Mouse (Mus musculus) testis, adult 2 months (tissue): ENCODE data around the gene Chrnd. TPM values are rescaled to one million over a fixed set of nuclear protein-coding genes. Genes with fewer than 3 reads are reported as not detected.

Source experiments
- H3K27ac ChIP-seq: fragments of 200-500 bp; 2 replicates; pipeline ENCODE4 v1.5.1; 2012; ENCODE audit warnings: low read depth, low read length; ENCODE audit not compliant: control insufficient read depth, insufficient read depth
- H3K27me3 ChIP-seq: fragments of 200-500 bp; 2 replicates; pipeline ENCODE4 v1.6.1; 2012; ENCODE audit warnings: mild to moderate bottlenecking, low read length, moderate library complexity; ENCODE audit not compliant: control insufficient read depth, insufficient read depth
- H3K36me3 ChIP-seq: fragments of 200-500 bp; 2 replicates; pipeline ENCODE4 v1.6.1; 2012; ENCODE audit warnings: mild to moderate bottlenecking, low read length; ENCODE audit not compliant: control insufficient read depth, insufficient read depth
- H3K4me1 ChIP-seq: fragments of 200-500 bp; 2 replicates; pipeline ENCODE4 v1.6.1; 2012; ENCODE audit warnings: low read length; ENCODE audit not compliant: control insufficient read depth, insufficient read depth
- H3K4me3 ChIP-seq: fragments of 200-500 bp; 2 replicates; pipeline ENCODE4 v1.5.1; 2012; ENCODE audit warnings: low read depth, mild to moderate bottlenecking, low read length, moderate library complexity, mixed read lengths; ENCODE audit not compliant: control insufficient read depth
- CTCF ChIP-seq: fragments of 200-500 bp; IDR thresholded peaks from 2 replicates; pipeline ENCODE4 v1.5.1; 2012; ENCODE audit warnings: low read depth, mild to moderate bottlenecking, inconsistent platforms, low read length, moderate library complexity; ENCODE audit not compliant: control insufficient read depth, insufficient read depth, insufficient replicate concordance
- POLR2A ChIP-seq: fragments of 200-500 bp; IDR thresholded peaks from 2 replicates; pipeline ENCODE4 v1.6.1; 2012; ENCODE audit warnings: low read depth, mild to moderate bottlenecking, inconsistent platforms, low read length, moderate library complexity; ENCODE audit not compliant: control insufficient read depth
- polyA plus RNA-seq: library from polyadenylated mRNA; depleted of rRNA; stranded (reverse); fragments of >200 nt; gene quantifications from 2 replicates; pipeline ENCODE4 v1.2.3, GENCODE M21; 2012; rRNA removed

Chrnd gene
- 0.02 and 0.08 TPM in 2 replicates for polyA plus RNA-seq

DNA sequence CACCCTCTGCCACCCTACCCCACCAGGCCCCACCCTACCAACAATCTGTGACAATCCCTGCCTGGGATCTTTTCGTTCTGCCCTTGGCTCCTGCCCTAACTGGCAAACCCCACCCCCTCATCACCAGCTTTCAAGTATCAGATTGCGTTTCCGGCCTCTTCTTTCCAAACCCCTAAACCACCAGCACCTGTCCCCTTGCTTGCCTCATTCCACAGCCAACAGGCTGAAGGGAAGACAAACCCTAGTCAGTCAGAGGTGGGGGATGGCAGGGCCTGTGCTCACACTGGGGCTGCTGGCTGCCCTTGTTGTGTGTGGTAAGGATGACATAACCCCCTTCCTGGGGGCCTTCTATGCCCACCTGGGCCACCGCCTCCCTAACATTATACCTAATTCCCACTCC, at the start of gene Chrnd:
Gene Chrnd, plus strand, starts transcription at position 179 of the 400 bp plus-strand sequence.
- H3K4me3 ChIP-seq: no peak within 1 kb of the TSS
- no peaks in the 10 kb centered on the region for H3K27me3 ChIP-seq
- TF ChIP-seq CTCF (no peak), POLR2A (no peak)
- no peak within 1 kb of the TSS for H3K27ac ChIP-seq
- no peaks in the 10 kb centered on the region for H3K36me3 ChIP-seq
- H3K4me1 ChIP-seq: peaks cover 17% of the 10 kb centered on the region

DNA sequence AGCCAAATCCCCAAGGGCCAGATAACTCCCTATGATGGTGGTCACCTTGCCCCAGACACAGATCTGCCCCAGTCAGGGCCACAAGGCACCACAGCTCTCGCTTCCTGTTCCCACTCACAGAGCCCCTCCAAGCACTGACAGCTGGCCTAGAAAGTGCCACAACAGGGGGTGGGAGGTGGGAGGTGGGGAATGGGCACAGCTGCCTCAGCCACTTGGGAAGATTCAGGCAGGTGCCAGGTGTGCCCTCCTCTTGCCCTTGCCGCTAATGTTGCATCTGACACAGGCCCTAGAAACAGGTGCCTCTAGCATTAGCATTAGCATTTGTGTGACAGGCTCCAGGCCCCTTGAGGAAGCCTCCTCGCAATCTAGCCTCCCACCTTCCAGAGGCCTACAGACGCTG, 48.9 kb upstream of the Chrnd start:
- Histone ChIP-seq H3K4me3 (no peak overlapping the region), H3K4me1 (no peaks in the 10 kb centered on the region), H3K27me3 (no peaks in the 10 kb centered on the region), H3K36me3 (no peaks in the 10 kb centered on the region), H3K27ac (no peak overlapping the region)
- no peak for TF ChIP-seq POLR2A
- TF ChIP-seq CTCF: no peak

DNA sequence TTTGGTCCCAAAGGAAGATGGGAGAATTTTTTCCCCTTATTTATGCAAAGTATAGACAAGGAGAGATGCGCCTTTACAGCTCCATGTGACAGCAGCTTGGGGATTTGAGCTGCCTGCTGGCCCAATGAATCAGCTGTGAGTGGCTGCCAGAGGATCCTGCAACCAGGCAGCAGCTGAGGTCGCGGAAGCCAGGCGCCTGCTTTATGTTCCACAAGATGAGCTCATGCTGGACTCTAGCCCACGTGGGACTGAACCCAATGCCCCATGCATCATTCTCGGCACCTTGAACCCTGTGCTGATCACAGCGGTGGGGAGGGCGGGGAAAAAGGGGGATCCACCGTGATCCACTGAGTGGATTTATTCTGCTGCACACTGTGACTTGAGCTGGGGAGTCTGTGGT, 48.0 kb upstream of the Chrnd start:
- H3K4me1 ChIP-seq: no peaks in the 10 kb centered on the region
- TF ChIP-seq CTCF (no peak), POLR2A (no peak)
- no peak overlapping the region for H3K27ac ChIP-seq
- no peak overlapping the region for H3K4me3 ChIP-seq
- H3K36me3 ChIP-seq: no peaks in the 10 kb centered on the region
- no peaks in the 10 kb centered on the region for H3K27me3 ChIP-seq

DNA sequence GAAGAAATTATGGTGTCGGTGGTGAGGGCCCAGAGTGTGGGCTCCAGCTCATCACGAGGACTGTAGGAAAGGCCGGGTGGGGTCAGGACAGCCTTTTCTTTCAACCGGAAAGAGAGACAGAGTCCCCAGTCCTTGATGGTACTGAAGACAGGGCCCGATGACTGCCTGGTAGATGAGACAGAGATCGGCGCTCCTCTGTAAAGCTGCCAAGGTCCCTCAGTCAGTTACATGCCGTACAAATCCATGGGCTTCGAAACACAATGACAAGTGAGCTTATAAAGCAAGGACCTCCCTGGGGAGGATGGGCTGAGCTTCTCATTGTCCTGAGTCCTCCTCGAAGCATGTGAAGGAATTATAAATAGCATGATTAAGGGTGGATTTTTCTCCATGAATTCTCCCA, 47.3 kb upstream of the Chrnd start:
- no peak overlapping the region for H3K27ac ChIP-seq
- no peaks in the 10 kb centered on the region for H3K4me1 ChIP-seq
- TF ChIP-seq POLR2A: no peak
- no peaks in the 10 kb centered on the region for H3K36me3 ChIP-seq
- H3K4me3 ChIP-seq: no peak overlapping the region
- no peaks in the 10 kb centered on the region for H3K27me3 ChIP-seq

DNA sequence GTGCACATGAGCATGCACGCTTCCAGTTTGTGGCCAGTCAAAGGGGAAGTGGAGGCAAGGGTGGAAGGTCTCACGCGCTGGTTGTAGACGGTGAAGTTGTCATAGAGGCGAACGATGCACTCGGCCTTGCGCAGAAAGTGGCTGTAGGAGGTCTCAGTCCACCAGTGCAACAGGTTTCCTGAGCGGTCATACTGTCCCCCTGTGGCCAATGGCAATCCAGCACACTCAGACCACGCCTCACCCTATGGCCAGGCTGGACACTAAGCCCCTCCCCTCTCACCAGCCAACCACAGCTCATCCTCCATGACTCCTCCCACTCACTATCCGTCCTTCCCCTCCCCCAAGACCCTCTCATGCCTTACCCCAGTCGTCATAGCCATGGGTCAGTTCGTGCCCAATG, 41.0 kb upstream of the Chrnd start:
- Histone ChIP-seq H3K27me3 (no peaks in the 10 kb centered on the region), H3K4me3 (no peak overlapping the region), H3K27ac (no peak overlapping the region), H3K4me1 (peaks cover 24% of the 10 kb centered on the region), H3K36me3 (no peaks in the 10 kb centered on the region)
- TF ChIP-seq POLR2A: peak; percentile 59
- TF ChIP-seq CTCF: peak; percentile 15; the same call in 1 of the 2 replicates

DNA sequence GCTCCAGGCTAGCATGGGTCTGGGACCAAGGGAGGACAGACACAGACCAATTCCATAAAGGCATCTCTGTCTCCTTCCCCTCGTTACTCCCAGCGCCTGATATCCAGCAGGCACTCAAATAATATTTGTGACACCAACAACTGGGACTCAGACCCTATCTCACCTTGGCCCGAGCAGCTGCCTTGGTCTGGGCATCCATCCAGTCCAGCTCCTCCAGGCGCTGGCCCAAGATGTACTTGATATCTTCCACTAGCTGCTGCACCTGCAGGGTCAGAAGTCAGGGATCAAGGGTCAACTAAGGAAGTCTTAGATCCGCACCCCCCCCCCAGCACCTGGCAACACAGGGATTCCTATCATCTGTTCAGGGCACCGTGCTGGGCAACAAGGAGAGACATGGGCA, 39.1 kb upstream of the Chrnd start:
- Histone ChIP-seq H3K4me1 (peaks cover 35% of the 10 kb centered on the region), H3K4me3 (no peak overlapping the region), H3K27me3 (peaks cover 2% of the 10 kb centered on the region; the same call in 1 of the 2 replicates), H3K36me3 (no peaks in the 10 kb centered on the region), H3K27ac (no peak overlapping the region)
- no peak for TF ChIP-seq POLR2A
- TF ChIP-seq CTCF: no peak

DNA sequence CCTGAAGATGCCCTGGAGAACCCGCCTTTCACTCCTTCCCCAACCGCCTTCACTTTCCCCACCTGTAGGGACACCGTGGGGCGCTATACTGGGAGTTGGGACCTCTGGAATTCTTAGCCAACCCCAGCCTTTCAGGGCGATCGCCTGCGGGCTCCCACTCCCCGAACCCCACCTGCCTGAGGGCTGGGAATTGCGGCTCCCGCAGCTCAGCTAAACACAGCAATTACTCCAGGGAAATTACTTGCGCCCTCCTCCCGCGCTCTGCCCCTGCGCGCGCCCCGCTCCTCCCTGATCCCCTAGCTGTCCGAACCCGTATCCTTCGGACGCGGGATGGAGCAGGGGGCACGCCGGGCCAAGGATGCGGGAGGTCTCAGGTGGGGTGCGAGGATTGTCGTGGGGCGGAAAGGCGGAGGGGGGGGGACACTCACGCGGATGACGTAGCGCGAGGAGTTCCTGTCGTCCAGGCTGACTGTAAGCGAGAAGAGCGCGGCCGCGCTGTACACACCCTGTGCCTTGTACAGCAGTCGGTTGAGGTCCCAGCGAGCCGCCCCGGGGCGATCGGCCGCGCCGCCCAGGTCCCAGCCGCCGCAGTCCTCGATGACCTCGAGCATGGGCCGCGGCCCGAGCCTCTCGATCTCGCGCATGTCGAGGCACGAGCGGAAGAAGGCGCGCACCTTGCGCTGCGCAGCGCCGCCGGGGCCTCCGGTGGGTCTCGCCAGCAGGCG, 36.5 kb upstream of the Chrnd start:
- Histone ChIP-seq H3K27me3 (peaks cover 2% of the 10 kb centered on the region; the same call in 1 of the 2 replicates), H3K27ac (no peak overlapping the region), H3K4me3 (peak overlapping the region; percentile 83), H3K36me3 (no peaks in the 10 kb centered on the region), H3K4me1 (peaks cover 28% of the 10 kb centered on the region)
- TF ChIP-seq POLR2A (no peak), CTCF (no peak)
